Mouse (Mus musculus): ENCODE data around the gene Paqr9. TPM values are rescaled to one million over a fixed set of nuclear protein-coding genes. Genes with fewer than 3 reads are reported as not detected.

Paqr9 gene
- polyA plus RNA-seq, 1 experiment = 58.7 TPM

DNA sequence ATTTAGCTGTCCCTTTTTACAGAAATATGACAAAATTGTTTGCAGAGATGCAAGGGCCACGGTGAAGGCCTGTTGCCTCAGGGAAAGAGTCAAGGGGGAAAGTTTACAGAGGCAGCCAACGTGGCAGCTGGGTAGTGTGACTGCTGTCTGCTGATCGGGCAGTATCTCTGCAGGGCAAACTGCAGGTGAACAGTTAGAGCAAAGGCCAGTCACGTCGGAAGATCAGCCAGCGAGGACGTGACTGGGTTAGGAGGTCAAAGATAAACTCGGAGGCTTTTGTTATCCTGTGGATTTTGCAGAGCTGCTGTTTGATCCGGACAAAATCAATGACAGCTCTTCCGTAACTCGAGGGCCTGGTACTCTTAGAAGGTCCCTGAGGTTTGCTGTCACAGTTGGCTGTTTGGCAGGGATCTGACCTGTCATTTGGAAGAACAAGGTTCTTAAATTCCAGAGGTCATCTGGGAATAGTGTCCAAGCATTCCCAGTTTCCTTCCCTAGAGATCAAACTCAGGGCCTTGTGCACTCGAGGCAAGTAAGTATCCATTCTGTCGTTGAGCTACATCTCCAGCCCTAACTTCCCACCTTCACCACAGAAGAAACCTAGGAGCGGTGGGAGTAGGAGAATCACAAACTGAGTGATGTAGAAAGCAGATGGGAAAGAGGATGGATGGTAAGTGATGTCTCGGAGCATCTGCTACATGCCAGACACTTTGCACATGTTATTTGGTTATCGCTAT lies 21.7 kb downstream of the Paqr9 start:
- no peak overlapping the region for H3K27ac ChIP-seq (ENCODE audit: control insufficient read depth, insufficient read depth, low read depth, low read length)
- H3K4me3 ChIP-seq (ENCODE audit: control insufficient read depth, low read depth, low read length) = no peak overlapping the region
- no peaks in the 10 kb centered on the region for H3K27me3 ChIP-seq (ENCODE audit: control insufficient read depth, insufficient read depth, low read length)
- no peaks in the 10 kb centered on the region for H3K36me3 ChIP-seq (ENCODE audit: control insufficient read depth, insufficient read depth, low read length)
- H3K4me1 ChIP-seq (ENCODE audit: control insufficient read depth, insufficient read depth, low read length) = peaks cover 2% of the 10 kb centered on the region
- TF ChIP-seq POLR2A (IDR thresholded peaks at IDR 0.05; ENCODE audit: control insufficient read depth, low read depth, low read length) = no peak
- TF ChIP-seq CTCF (IDR thresholded peaks at IDR 0.05; ENCODE audit: control insufficient read depth, insufficient read depth, insufficient replicate concordance, low read depth, low read length) = no peak

DNA sequence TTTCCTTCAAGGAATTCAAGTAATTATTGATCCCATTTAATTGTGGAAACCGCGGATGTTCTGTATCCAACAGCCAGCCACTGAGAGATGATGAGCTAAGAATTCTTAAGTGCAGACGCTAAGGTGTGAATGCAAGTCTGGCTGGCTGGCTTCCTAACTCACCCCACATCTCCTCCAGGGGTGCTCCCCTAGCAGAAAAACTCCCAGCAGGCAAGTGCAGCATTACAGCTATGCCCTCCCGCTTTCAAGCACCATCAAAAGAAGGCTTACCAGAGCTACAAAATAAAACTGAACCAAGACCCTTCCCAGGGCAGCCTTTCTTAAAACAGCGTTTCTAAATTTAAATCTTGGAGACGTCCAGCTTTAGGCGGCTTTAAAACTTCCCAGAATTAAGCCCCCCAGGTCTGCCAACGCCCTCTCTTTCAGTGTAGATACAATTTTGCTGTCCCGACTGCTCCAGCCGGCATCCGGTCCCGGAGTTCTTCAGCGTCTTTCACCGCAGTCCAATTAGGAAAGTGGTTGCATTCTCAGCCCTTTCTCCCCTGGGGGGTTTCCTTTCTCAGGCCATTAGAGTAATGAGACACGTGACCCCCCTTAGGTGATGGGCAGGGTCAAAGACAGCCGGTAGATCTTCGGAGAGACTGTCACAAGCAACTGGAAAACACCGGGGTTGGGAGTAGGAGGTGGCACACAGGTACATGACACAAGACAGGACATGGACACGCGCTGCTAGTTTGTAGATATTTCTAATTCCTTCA lies 22.5 kb downstream of the Paqr9 start:
- Histone ChIP-seq H3K4me1 (ENCODE audit: control insufficient read depth, insufficient read depth, low read length) (peaks cover 2% of the 10 kb centered on the region), H3K36me3 (ENCODE audit: control insufficient read depth, insufficient read depth, low read length) (no peaks in the 10 kb centered on the region), H3K27ac (ENCODE audit: control insufficient read depth, insufficient read depth, low read depth, low read length) (no peak overlapping the region), H3K27me3 (ENCODE audit: control insufficient read depth, insufficient read depth, low read length) (no peaks in the 10 kb centered on the region), H3K4me3 (ENCODE audit: control insufficient read depth, low read depth, low read length) (peak overlapping the region; percentile 56)
- TF ChIP-seq POLR2A (IDR thresholded peaks at IDR 0.05; ENCODE audit: control insufficient read depth, low read depth, low read length) (no peak), CTCF (IDR thresholded peaks at IDR 0.05; ENCODE audit: control insufficient read depth, insufficient read depth, insufficient replicate concordance, low read depth, low read length) (no peak)

DNA sequence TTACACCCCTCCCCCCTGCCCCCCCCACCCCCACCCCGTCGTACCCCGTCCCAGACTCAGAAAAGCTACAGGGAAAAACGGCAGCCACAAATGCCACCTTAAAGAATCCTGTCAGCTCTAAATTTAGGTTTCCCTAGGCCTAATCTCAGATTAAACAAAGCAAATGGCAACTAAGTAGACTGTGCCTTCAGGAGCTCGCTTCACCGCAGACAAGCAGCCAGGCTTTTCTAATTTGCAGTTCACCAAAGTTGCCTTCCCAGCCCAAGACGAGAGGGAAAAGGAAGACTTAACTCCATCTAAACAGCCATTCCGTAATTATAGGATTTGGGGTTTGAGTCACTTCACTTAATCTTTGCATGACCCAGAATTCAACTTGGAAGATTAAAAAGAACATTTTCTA lies 23.1 kb downstream of the Paqr9 start:
- no peaks in the 10 kb centered on the region for H3K27me3 ChIP-seq (ENCODE audit: control insufficient read depth, insufficient read depth, low read length)
- H3K4me1 ChIP-seq (ENCODE audit: control insufficient read depth, insufficient read depth, low read length) = peaks cover 2% of the 10 kb centered on the region
- H3K4me3 ChIP-seq (ENCODE audit: control insufficient read depth, low read depth, low read length) = no peak overlapping the region
- no peak overlapping the region for H3K27ac ChIP-seq (ENCODE audit: control insufficient read depth, insufficient read depth, low read depth, low read length)
- no peaks in the 10 kb centered on the region for H3K36me3 ChIP-seq (ENCODE audit: control insufficient read depth, insufficient read depth, low read length)
- TF ChIP-seq POLR2A (IDR thresholded peaks at IDR 0.05; ENCODE audit: control insufficient read depth, low read depth, low read length) = no peak

DNA sequence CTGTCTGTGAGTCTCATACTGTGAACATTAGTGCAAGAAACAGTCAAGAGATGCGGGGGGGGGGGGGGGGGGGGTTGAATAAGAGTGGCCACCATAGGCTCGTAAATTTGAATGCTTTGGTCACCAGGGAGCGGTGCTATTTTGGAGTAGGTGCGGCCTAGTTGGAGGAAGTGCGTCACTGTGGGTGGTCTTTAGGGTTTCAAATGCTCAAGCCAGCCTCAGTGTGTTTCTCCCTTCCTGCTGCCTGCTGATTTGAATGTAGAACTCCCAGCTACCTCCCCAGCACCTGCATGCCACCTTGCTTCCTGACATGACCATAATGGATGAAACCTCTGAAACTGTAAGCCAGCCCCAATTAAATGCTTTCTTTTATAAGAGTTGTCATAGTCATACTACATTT lies 26.6 kb downstream of the Paqr9 start:
- TF ChIP-seq CTCF (IDR thresholded peaks at IDR 0.05; ENCODE audit: control insufficient read depth, insufficient read depth, insufficient replicate concordance, low read depth, low read length) = no peak
- TF ChIP-seq POLR2A (IDR thresholded peaks at IDR 0.05; ENCODE audit: control insufficient read depth, low read depth, low read length) = no peak
- H3K4me3 ChIP-seq (ENCODE audit: control insufficient read depth, low read depth, low read length) = no peak overlapping the region
- H3K27me3 ChIP-seq (ENCODE audit: control insufficient read depth, insufficient read depth, low read length) = no peaks in the 10 kb centered on the region
- H3K27ac ChIP-seq (ENCODE audit: control insufficient read depth, insufficient read depth, low read depth, low read length) = no peak overlapping the region
- peaks cover under 1% of the 10 kb centered on the region for H3K4me1 ChIP-seq (ENCODE audit: control insufficient read depth, insufficient read depth, low read length)
- no peaks in the 10 kb centered on the region for H3K36me3 ChIP-seq (ENCODE audit: control insufficient read depth, insufficient read depth, low read length)

DNA sequence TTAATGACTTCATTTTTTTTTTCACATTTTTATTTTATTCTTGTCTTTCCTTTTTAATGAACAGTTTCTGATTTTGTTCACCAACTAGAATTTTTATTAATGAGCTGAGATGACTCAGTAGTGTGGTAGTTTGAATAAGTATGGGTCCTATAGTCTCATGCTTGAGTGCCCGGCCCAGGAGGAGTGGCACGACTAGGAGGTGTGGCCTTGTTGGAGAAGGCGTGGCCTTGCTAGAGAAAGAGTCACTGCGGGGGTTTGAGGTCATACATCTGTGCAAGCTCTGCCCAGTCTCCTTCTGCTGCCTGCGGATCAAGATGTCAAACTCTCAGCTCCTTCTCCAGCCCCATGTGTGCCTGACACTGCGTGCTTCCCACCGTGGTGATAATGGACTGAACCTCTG lies 28.6 kb downstream of the Paqr9 start:
- no peaks in the 10 kb centered on the region for H3K27me3 ChIP-seq (ENCODE audit: control insufficient read depth, insufficient read depth, low read length)

DNA sequence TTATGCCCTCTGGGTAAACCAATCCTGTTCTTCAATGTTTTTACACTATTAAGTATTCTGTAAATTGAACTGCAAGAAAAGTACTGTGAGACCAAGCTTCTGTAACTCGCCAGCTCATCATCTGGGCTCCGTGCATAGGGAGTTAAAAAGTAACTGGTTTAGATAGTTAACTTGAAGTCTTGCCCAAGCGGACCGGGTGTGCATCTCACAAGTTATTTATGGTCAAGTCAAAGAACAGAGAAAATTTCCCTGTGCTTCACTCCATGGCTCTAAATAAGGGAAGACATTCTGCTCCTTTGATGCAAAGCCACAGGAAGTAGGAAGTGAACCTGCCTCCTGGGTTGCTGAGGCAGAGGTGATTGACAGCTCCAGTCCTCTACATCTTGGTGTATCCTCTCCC lies 34.8 kb downstream of the Paqr9 start:
- TF ChIP-seq POLR2A (IDR thresholded peaks at IDR 0.05; ENCODE audit: control insufficient read depth, low read depth, low read length) (no peak), CTCF (IDR thresholded peaks at IDR 0.05; ENCODE audit: control insufficient read depth, insufficient read depth, insufficient replicate concordance, low read depth, low read length) (no peak)
- H3K27ac ChIP-seq (ENCODE audit: control insufficient read depth, insufficient read depth, low read depth, low read length) = no peak overlapping the region
- H3K4me1 ChIP-seq (ENCODE audit: control insufficient read depth, insufficient read depth, low read length) = no peaks in the 10 kb centered on the region; the same call in 1 of the 2 replicates
- H3K27me3 ChIP-seq (ENCODE audit: control insufficient read depth, insufficient read depth, low read length) = no peaks in the 10 kb centered on the region
- no peaks in the 10 kb centered on the region for H3K36me3 ChIP-seq (ENCODE audit: control insufficient read depth, insufficient read depth, low read length)
- no peak overlapping the region for H3K4me3 ChIP-seq (ENCODE audit: control insufficient read depth, low read depth, low read length)

More for the DNA sequence above, 28.6 kb downstream of the Paqr9 start:
- Histone ChIP-seq H3K27ac (ENCODE audit: control insufficient read depth, insufficient read depth, low read depth, low read length) (no peak overlapping the region), H3K36me3 (ENCODE audit: control insufficient read depth, insufficient read depth, low read length) (no peaks in the 10 kb centered on the region), H3K4me1 (ENCODE audit: control insufficient read depth, insufficient read depth, low read length) (no peaks in the 10 kb centered on the region), H3K4me3 (ENCODE audit: control insufficient read depth, low read depth, low read length) (no peak overlapping the region)
- TF ChIP-seq CTCF (IDR thresholded peaks at IDR 0.05; ENCODE audit: control insufficient read depth, insufficient read depth, insufficient replicate concordance, low read depth, low read length) (no peak), POLR2A (IDR thresholded peaks at IDR 0.05; ENCODE audit: control insufficient read depth, low read depth, low read length) (no peak)

DNA sequence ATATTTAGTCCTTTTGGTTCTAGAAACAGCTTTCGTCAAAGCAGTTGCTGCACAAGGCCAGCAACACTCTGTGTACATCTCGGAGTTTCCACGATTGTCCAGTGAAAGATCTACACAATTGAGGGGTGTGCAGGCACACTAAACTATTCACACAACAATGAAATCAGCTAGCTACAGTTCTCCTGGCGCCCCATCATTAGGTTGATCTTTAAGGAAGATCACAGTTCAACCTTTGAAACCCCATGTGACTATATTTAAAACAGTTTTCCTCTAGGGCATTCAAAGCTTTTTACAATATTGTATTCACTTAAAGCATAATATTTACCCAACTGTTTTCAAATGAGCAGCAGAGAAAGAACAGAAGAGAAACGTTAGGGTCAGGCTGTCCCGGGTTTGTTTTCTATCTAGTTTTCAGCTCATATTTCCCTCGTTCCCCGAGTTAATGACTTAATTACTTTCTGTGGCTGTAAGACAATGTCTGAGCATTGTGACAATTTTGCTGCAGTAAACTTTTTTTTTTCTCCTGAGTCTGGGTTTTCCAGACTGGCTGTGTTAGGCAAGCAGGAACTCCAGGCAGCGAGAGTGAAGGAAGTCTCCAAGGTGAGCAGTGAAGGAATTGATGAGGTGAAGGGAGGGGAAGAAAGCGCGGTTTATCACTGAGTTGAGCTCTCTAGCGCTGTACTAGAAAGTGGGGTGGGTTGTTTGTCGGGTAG lies 38.2 kb downstream of the Paqr9 start:
- H3K27me3 ChIP-seq (ENCODE audit: control insufficient read depth, insufficient read depth, low read length) = no peaks in the 10 kb centered on the region
- H3K4me1 ChIP-seq (ENCODE audit: control insufficient read depth, insufficient read depth, low read length) = no peaks in the 10 kb centered on the region; the same call in 1 of the 2 replicates
- TF ChIP-seq CTCF (IDR thresholded peaks at IDR 0.05; ENCODE audit: control insufficient read depth, insufficient read depth, insufficient replicate concordance, low read depth, low read length) = no peak
- TF ChIP-seq POLR2A (IDR thresholded peaks at IDR 0.05; ENCODE audit: control insufficient read depth, low read depth, low read length) = no peak
- H3K27ac ChIP-seq (ENCODE audit: control insufficient read depth, insufficient read depth, low read depth, low read length) = no peak overlapping the region
- no peaks in the 10 kb centered on the region for H3K36me3 ChIP-seq (ENCODE audit: control insufficient read depth, insufficient read depth, low read length)
- no peak overlapping the region for H3K4me3 ChIP-seq (ENCODE audit: control insufficient read depth, low read depth, low read length)

Measured in testis, adult 2 months (tissue).